Mouse (Mus musculus): ENCODE measurements around the gene Slc13a4.

The Slc13a4 gene

GRCm38 (mm10) chr6:35256691-35257090, 51.2 kb downstream of the Slc13a4 start:
- peak; percentile 44 for DNase-seq (ENCODE audit: low spot score)

GRCm38 (mm10) chr6:35255017-35255416, 52.9 kb downstream of the Slc13a4 start:
- no peak for DNase-seq (ENCODE audit: low spot score)

GRCm38 (mm10) chr6:35254136-35254904, 53.6 kb downstream of the Slc13a4 start:
- DNase-seq (ENCODE audit: low spot score) = peak; percentile 30

GRCm38 (mm10) chr6:35253474-35253873, 54.5 kb downstream of the Slc13a4 start:
- no peak for DNase-seq (ENCODE audit: low spot score)

- DNase-seq (ENCODE audit: low spot score) = peak; percentile 88
Measured at GRCm38 (mm10) chr6:35252477-35253346, 55.2 kb downstream of the Slc13a4 start.

- DNase-seq (ENCODE audit: low spot score) = peak; percentile 26
Measured at GRCm38 (mm10) chr6:35251807-35252476, 56.0 kb downstream of the Slc13a4 start.

- no peak for DNase-seq (ENCODE audit: low spot score)
Measured at GRCm38 (mm10) chr6:35245086-35245485, 62.8 kb downstream of the Slc13a4 start.

GRCm38 (mm10) chr6:35243989-35244388, 63.9 kb downstream of the Slc13a4 start:
- no peak for DNase-seq (ENCODE audit: low spot score)

- DNase-seq (ENCODE audit: low spot score) = no peak
Measured at GRCm38 (mm10) chr6:35243252-35243651, 64.7 kb downstream of the Slc13a4 start.

- no peak for DNase-seq (ENCODE audit: low spot score)
Measured at GRCm38 (mm10) chr6:35236108-35236785, 71.7 kb downstream of the Slc13a4 start.

- DNase-seq (ENCODE audit: low spot score) = no peak
Measured at GRCm38 (mm10) chr6:35229415-35229814, 78.5 kb downstream of the Slc13a4 start.

GRCm38 (mm10) chr6:35225696-35226095, 82.2 kb downstream of the Slc13a4 start:
- DNase-seq (ENCODE audit: low spot score) = no peak

All from testis, postnatal 14 days (tissue).